Mouse (Mus musculus) ES-Bruce4 (cell line): ENCODE results near the gene Slc24a2. TPM values are rescaled to one million over a fixed set of nuclear protein-coding genes. Genes with fewer than 3 reads are reported as not detected.
A peak's percentile ranks its signal among the peaks of the same experiment; 100 is the strongest.

Source experiments
- H3K27ac ChIP-seq: 2 replicates; pipeline ENCODE4 v1.5.1; 2012; ENCODE audit warnings: low read length, inconsistent platforms; ENCODE audit not compliant: insufficient read depth
- H3K27me3 ChIP-seq: 2 replicates; pipeline ENCODE4 v1.6.1; 2012; ENCODE audit warnings: mild to moderate bottlenecking, low read length, inconsistent platforms; ENCODE audit not compliant: control insufficient read depth, poor library complexity, insufficient read depth, severe bottlenecking
- H3K36me3 ChIP-seq: 2 replicates; pipeline ENCODE4 v1.6.1; 2012; ENCODE audit warnings: inconsistent platforms, mild to moderate bottlenecking, low read length, moderate library complexity; ENCODE audit not compliant: control insufficient read depth, poor library complexity, insufficient read depth, severe bottlenecking
- H3K4me1 ChIP-seq: one replicate; pipeline ENCODE4 v1.8.1; 2011; ENCODE audit warnings: low read length; ENCODE audit not compliant: control insufficient read depth, insufficient read depth
- H3K4me3 ChIP-seq: 2 replicates; pipeline ENCODE4 v1.5.1; 2011; ENCODE audit warnings: low read depth, mild to moderate bottlenecking, low read length
- H3K9ac ChIP-seq: 2 replicates; pipeline ENCODE4 v1.6.1; 2012; ENCODE audit warnings: low read depth, mild to moderate bottlenecking, inconsistent platforms; ENCODE audit not compliant: poor library complexity, severe bottlenecking
- H3K9me3 ChIP-seq: replicated peaks from 2 replicates; pipeline ENCODE4 v1.6.1; 2012; ENCODE audit warnings: mild to moderate bottlenecking, low read length, inconsistent platforms; ENCODE audit not compliant: control insufficient read depth, poor library complexity, insufficient read depth, severe bottlenecking
- CTCF ChIP-seq: IDR thresholded peaks from one replicate; pipeline ENCODE4 v1.8.1; 2011; ENCODE audit warnings: low read depth, low read length
- EP300 ChIP-seq: IDR thresholded peaks from 2 replicates; pipeline ENCODE4 v1.6.1; 2011; ENCODE audit warnings: low read depth, low read length; ENCODE audit not compliant: insufficient read depth
- POLR2A ChIP-seq: IDR thresholded peaks from one replicate; pipeline ENCODE4 v1.8.1; 2011; ENCODE audit warnings: low read length; ENCODE audit not compliant: insufficient read depth
- polyA plus RNA-seq: library from polyadenylated mRNA; stranded (reverse); fragments of >200 nt; gene quantifications from 2 replicates; pipeline ENCODE4 v1.2.4, GENCODE M21; 2011; ENCODE audit warnings: low read depth; ENCODE audit not compliant: missing spikeins, insufficient read depth, insufficient read length

Slc24a2 gene
- polyA plus RNA-seq, 1 experiment = not detected

GRCm38 (mm10) chr4:87140901-87141300, 89.4 kb downstream of the Slc24a2 start:
- Histone ChIP-seq H3K4me3 (no peak overlapping the region), H3K27ac (no peak overlapping the region), H3K9ac (no peak overlapping the region), H3K27me3 (no peaks in the 10 kb centered on the region), H3K4me1 (no peaks in the 10 kb centered on the region), H3K36me3 (no peaks in the 10 kb centered on the region), H3K9me3 (no peaks in the 10 kb centered on the region)
- TF ChIP-seq CTCF (no peak), POLR2A (no peak), EP300 (no peak)

- H3K9ac ChIP-seq = no peak overlapping the region
- no peaks in the 10 kb centered on the region for H3K4me1 ChIP-seq
- H3K36me3 ChIP-seq = no peaks in the 10 kb centered on the region
- H3K27me3 ChIP-seq = no peaks in the 10 kb centered on the region
- H3K27ac ChIP-seq = no peak overlapping the region
- no peak overlapping the region for H3K4me3 ChIP-seq
- H3K9me3 ChIP-seq = no peaks in the 10 kb centered on the region
- TF ChIP-seq CTCF (no peak), EP300 (no peak), POLR2A (no peak)
Measured at GRCm38 (mm10) chr4:87132525-87132924, 97.8 kb downstream of the Slc24a2 start.

GRCm38 (mm10) chr4:87126756-87127155, 103.5 kb downstream of the Slc24a2 start:
- TF ChIP-seq CTCF (no peak), EP300 (no peak), POLR2A (no peak)
- Histone ChIP-seq H3K27ac (no peak overlapping the region), H3K36me3 (no peaks in the 10 kb centered on the region), H3K9me3 (no peaks in the 10 kb centered on the region), H3K9ac (no peak overlapping the region), H3K4me1 (no peaks in the 10 kb centered on the region), H3K4me3 (no peak overlapping the region), H3K27me3 (no peaks in the 10 kb centered on the region)

- Histone ChIP-seq H3K9ac (no peak overlapping the region), H3K27ac (no peak overlapping the region), H3K4me3 (no peak overlapping the region), H3K9me3 (no peaks in the 10 kb centered on the region), H3K36me3 (no peaks in the 10 kb centered on the region), H3K27me3 (no peaks in the 10 kb centered on the region), H3K4me1 (no peaks in the 10 kb centered on the region)
- peak; percentile 45 for TF ChIP-seq CTCF
- TF ChIP-seq POLR2A = no peak
- TF ChIP-seq EP300 = 0 out of 2 replicates have a peak, but pooled peaks have one; percentile 40
Measured at GRCm38 (mm10) chr4:87119758-87120157, 110.5 kb downstream of the Slc24a2 start.

GRCm38 (mm10) chr4:87115726-87116125, 114.6 kb downstream of the Slc24a2 start:
- TF ChIP-seq EP300 (no peak), POLR2A (no peak), CTCF (no peak)

GRCm38 (mm10) chr4:87109331-87110059, 120.8 kb downstream of the Slc24a2 start:
- H3K4me1 ChIP-seq = no peaks in the 10 kb centered on the region
- H3K27ac ChIP-seq = no peak overlapping the region
- H3K9me3 ChIP-seq = no peaks in the 10 kb centered on the region
- TF ChIP-seq POLR2A (no peak), CTCF (no peak), EP300 (no peak)
- H3K9ac ChIP-seq = no peak overlapping the region
- no peak overlapping the region for H3K4me3 ChIP-seq
- H3K27me3 ChIP-seq = no peaks in the 10 kb centered on the region
- H3K36me3 ChIP-seq = no peaks in the 10 kb centered on the region

More at GRCm38 (mm10) chr4:87115726-87116125, 114.6 kb downstream of the Slc24a2 start:
- Histone ChIP-seq H3K9me3 (no peaks in the 10 kb centered on the region), H3K27ac (no peak overlapping the region), H3K4me3 (no peak overlapping the region), H3K9ac (no peak overlapping the region), H3K27me3 (no peaks in the 10 kb centered on the region), H3K36me3 (no peaks in the 10 kb centered on the region), H3K4me1 (no peaks in the 10 kb centered on the region)
